Mouse (Mus musculus) kidney, postnatal 25 days (tissue): ENCODE measurements around the gene Cryab.

Experiments used
- DNase-seq, 2 experiments: peaks; one replicate each; pipeline ENCODE4 v3.0.0; 2021; ENCODE audit warnings: mixed read lengths in 2 of 2

The Cryab gene

DNA sequence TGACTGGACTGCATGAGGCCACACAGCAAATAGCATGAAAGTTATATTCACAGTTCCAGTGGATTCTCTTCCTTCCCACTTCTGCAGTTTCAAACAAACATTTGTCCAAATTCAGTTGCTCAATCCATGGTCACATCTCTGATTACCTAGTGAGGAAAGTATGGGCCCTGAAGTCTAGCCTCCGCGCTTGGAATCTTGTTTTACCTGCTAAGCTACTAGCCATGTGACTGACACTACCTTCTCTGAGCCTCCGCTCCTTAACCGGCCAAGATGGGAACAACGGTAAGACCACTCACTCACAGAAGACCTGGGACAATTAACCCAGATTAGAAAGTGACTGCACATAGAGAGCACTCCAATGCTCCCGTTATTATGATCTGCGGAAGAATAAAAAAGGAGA is 5.3 kb upstream of the Cryab start:
- DNase-seq, result peak; percentile 30 to 43

DNA sequence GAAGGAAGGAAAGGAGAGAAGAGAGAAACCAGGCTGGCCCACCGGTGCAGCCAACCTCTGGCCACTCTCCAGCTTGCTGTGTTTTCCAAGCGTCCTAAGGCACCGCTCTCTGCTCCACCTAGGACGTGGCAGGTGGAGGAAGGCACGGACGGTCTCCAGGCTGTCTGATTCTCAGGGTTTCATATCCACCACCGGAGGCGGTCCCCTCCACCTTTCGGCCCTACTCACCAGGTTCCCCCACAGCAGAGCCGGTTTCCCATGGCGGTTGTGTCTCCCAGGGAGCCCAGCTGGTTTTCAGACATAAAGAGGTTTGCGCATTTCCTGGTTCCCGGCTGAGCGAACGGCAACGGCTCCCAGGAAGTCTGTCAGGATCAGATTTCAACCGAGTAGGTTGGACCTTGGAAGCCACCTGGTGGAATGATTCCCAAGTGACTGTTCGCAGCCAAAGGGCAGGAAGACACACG is 4.9 kb upstream of the Cryab start, which contains the start of gene 2310030G06Rik:
Gene 2310030G06Rik, minus strand, starts transcription at position 323 of the 464 bp plus-strand sequence.
- peak; percentile 79 to 89 for DNase-seq

DNA sequence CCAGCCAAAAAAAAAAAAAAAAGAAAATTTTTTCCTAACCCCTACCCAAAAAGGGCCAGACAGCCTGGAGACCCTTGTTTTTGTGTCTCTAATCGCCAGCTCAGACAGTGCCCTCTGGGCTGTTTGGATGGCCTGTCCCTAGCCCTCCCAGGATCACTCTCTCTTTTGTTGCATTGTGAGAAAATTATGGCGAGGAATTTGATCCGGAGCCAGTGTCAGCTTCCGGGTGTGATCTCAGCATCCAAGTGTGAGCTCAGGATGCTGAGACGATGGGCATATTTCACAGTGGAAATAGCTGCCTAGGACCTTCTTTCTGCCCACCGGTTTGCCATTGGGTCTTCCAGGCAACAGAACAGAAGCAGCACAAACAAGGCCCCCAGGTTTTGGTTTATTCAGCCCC is 419 bp upstream of the Cryab start:
- DNase-seq, result no peak

DNA sequence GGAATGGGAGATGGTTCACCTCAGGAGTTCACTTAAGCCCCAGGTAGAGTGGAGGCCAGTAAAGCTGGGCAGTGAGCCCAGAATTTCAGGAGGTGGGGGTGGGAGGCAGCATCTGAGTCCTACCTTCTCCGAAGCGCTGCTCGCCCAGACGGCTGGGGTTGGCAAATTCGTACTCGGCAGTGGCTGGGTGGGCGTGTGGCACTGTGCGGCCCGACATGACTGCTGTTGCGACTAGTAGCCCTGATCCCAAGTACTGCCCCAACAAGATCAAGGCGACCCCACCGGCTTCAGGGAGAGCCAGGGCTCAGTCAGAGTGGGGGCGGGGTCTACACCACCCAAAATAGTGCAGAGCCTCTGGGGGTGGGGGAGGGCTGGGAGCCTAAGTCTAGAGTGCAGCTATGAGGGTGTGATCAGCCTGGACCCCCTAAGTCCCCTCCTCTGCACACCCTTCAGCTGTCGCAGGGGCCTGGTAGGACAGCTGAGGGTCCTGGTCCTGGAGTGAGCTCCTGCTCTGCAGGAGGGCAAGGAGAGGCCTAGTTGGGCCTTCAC is 1.0 kb downstream of the Cryab start, which contains the start of gene Hspb2:
Gene Hspb2, minus strand, starts transcription at position 301 of the 549 bp plus-strand sequence.
- DNase-seq, result peak; percentile 35 to 55

DNA sequence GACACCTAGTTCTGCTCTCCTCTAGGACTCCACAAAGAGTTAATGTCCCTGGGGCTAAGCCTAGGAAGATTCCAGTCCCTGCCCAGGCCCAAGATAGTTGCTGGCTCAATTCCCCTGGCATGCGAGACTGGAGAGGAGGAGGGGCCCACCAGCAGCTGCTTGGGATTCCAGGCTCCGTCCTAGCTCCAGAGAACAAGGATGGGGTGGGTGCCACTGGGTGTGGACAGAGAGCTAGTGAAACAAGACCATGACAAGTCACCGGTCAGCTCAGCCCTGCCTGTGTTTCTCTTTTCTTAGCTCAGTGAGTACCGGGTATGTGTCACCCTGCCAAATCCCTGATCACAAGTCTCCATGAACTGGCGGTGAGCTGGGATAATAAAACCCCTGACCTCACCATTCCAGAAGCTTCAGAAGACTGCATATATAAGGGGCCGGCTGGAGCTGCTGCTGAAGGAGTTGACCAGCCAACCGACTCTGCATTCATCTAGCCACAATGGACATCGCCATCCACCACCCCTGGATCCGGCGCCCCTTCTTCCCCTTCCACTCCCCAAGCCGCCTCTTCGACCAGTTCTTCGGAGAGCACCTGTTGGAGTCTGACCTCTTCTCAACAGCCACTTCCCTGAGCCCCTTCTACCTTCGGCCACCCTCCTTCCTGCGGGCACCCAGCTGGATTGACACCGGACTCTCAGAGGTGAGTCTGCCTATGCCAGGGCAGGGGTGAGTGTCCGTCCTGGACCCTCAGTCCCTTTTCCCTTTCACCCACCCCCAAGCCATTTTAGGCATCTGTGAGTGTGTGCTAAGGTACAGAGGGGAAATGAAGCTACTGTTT is 1.9 kb downstream of the Cryab start:
- DNase-seq, result peak; percentile 82 to 91

DNA sequence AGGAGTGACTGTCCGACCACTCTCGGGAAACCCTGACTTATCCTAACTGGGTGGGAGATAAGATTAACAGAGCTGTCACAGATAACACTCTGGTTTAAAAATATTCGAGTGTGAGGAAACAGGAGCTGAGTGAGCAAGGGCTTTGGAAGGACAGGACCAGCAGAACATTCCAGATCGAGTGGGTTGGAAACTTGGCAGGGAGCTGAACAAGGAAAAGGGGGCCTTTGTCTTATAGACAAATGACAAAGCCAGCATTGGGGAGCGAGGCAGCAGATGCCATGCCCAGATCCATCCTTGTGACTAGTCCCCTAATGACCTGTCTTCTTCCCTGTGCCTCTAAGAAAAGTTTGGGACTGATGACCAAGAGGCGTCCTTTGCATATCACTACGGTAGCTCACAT is 2.8 kb downstream of the Cryab start:
- no peak for DNase-seq

DNA sequence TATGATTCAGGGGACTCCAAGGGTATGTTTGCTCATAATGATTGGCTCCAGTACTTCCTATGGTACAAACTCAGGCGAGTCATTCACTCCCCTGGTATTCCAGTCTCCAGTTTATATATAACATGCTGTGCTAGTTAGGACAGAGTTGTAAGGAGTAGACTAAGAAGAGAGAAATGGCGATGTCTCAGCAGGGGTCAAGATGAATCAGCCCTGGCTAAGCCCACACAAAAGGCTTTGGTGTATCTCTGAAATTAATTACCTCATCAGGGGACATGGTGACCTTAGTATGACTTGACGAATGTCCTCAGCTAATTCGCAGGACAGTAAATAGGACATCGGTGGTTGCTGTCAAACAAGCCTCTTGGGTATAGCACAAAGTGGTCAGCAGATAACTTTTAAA is 5.6 kb downstream of the Cryab start:
- DNase-seq, result no peak

DNA sequence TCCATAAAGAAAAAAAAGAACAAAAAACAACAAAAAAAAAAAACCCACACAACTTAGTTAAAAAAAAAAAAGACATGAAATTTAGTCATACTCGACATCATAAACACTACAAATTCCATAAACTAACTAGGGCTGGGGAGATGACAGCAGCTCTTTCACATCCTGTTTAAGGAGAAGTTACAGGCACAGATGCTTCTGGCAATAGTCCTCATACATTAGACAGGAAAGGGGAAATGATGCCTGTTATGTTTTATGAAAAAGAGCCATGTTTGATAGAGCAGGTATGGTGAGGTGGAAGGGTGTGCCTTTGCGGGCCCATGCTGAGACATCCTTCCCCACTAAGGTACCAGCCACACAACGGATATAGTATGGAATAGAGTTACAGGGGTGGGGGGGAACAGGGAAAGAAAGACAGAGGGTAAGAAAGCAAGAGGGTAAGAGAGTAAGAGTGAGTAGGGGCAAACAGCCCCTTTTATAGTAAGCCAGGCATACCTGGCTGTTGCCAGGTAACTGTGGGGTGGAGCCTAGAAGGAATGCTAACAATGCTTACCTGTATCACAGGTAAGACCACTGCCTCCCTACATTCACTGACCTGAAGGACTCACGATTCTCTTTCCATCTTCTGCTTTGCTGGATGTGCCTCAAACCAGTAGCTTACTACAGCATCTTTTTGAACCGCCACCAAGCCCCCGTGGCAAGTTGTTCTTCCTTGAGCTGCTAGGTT is 10.6 kb downstream of the Cryab start:
- DNase-seq, result no peak

DNA sequence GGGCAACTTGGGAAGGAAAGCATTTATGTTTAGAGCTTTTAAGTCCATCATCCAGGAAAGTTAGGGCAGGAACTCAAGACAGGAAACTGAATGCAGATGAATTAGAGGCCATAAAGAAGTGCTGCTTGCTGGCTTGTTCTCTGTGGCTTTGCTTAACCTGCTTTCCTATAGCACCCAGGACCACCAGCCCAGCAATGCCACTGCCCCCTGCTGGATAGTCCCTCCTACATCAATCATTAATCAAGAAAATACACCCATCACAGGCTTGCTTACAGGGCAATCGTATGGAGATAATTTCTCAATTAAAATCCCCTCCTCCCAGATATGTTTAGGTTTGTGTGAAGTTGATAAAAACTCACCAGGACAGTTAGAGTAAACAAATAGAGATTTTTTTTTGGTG is 12.2 kb downstream of the Cryab start:
- no peak for DNase-seq

DNA sequence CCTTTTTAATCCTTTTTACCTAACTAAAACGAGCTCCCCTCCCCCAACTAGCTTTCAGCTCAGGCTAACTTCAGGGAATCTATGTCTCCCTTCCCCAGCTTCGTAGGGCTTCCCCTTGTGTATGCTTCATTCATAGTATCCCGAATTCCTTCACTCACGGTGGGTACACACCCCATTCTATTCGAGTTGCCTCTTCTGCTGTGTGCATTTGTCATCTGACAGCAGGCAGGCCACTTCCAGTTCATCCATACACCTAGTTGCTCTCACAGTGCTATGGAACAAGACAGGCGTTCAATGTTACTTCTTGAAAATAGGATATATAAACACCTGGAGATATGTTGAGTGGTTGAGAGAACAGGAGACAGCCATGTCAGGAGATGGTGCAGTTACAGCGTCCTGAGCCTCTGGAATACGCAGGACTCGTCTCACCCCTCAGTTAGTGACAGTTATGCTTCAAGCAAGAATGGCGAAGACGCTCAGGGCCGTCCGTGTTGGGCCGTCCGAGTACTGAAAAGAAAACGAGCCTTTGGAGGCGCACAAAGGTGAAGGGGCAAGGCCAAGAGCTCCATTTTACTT is 16.5 kb downstream of the Cryab start:
- no peak for DNase-seq

DNA sequence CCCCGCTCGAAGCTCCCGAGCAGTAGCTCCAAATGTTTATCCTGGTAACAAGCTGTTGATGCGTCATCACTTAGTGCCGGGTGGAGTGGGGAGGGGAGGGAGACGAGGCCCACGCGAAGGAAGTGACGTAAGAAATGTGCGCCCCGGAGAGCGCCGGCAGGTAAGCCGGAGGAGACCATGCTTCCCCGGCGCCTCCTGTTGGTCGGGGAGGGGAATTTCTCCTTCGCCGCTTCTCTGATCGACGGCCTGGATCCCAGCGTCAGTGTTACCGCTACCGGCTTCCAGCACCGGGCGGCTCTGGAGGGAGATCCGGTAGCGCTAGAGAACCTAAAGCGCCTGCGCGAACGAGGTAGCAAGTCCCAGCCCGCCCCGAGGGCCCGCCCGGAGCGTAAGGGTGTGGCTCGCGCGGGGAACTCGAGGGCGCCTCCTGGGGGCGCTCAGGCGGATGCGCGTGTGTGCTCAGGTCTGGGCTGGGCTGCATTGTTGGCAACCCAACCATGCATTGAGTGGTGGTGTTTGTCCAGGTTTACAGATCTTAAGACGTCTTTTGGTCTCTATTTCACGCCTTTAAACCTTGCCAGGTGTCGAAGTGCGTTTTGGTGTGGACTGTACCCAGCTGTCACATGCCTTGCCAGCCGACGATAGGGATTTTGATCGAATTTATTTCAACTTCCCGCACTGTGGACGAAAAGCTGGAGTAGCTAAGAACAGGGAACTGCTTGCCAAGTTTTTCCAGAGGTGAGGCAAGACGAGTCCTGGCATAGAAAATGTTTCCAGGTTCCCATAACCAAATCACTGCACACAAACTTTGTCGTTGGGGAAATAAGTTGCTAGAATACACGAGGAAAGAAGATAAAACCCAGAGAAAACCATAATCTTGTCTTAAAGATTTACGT is 17.2 kb downstream of the Cryab start, which contains the start of gene Fdxacb1:
Gene Fdxacb1, plus strand, starts transcription at position 130 of the 896 bp plus-strand sequence.
- peak; percentile 98 to 99 for DNase-seq

DNA sequence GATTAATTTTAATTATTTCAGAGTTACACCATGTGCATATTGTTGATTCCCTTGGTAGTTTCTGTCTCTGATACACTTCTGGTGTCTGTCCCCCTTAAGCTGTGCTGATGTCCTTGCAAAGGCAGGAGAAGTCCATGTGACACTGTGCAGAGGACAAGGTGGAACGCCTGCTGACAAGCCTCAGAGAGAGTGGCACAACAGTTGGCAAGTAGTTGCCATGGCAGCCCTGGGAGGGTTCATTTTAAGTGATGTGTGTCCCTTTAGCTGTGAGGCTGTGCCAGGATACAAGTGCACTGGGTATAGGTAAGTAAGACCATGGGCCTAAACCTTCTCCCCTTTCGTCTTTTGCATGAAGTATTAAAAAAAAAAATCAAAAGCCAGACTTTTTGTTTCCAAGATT is 18.9 kb downstream of the Cryab start:
- no peak for DNase-seq

DNA sequence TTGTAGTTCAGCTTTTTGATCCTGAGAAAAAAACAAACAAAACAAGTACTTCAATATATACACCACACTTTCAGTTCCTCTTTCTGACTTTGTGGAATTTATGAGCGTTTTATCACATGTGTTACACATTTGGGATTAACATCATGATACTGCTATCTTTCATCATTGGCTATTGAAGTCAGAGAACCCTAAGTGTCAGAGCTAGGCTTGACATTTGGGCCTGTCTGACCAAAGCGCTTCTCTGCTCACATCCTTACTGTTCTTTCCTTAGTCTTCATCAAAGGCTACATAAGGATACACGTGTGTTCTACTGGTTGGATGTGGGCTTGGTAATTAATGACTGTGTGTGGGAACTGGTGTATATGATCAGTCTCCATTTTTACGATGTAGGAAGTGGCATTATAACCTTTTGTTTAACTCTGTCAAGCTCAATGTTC is 22.9 kb downstream of the Cryab start:
- no peak for DNase-seq

DNA sequence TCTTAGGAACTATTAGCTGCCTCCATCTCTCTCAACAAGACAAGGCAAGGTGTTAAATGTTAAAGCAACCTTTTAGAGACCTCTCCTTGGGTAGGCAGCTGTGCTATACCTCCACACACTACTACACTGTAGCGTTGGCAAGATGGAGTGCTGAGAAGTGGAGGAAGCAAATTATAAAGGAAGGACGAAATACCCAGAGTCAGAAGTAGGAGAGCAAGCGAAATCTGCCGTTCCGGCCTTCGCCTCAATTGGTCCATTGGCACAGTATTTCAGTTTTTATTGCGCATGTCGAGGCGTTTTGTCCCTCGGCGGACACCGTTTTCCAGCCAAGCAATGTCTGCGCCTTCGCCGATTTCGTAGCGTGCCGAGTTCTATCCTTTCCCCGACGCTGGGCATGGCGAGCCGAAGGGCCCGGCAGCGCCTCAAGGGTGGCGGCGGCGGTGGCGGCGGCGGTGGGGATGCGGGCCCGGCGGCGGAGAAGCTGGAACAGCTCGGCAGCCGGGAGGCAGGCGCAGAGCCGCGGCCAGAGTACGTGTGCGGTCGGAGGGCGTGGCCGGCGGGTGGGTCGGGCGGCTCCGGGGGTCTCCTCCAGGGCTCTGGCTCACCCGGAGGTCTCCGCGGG is 24.0 kb downstream of the Cryab start, which contains the start of the genes Alg9 and 1110032A03Rik:
Gene Alg9, plus strand, starts transcription at position 29 of the 622 bp plus-strand sequence.
Gene 1110032A03Rik, minus strand, starts transcription at position 530 of the 622 bp plus-strand sequence.
- DNase-seq, result peak; percentile 92

DNA sequence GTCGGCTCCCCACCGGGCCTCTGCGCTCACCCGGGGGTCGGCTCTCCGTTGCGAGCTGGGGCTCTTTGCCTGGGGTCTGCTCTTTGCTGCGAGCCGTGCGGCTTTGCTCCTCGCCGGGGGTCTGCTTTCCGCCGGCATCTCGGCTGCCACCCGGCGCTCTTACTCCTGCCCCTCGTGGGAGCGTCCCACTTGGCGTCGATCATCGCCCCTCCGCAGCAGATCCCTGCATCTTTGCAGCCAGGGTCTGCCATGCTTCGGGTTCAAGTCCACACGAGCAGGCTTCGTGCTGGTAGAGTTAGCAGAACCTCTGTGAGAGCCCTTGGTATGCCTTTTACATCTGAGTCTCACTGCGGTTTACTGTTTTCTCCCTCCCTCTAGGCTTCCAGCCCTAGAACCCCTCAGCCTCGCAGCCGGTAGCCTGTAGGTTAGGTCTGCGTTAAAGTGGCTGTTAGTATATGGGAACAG is 24.6 kb downstream of the Cryab start:
- no peak for DNase-seq

DNA sequence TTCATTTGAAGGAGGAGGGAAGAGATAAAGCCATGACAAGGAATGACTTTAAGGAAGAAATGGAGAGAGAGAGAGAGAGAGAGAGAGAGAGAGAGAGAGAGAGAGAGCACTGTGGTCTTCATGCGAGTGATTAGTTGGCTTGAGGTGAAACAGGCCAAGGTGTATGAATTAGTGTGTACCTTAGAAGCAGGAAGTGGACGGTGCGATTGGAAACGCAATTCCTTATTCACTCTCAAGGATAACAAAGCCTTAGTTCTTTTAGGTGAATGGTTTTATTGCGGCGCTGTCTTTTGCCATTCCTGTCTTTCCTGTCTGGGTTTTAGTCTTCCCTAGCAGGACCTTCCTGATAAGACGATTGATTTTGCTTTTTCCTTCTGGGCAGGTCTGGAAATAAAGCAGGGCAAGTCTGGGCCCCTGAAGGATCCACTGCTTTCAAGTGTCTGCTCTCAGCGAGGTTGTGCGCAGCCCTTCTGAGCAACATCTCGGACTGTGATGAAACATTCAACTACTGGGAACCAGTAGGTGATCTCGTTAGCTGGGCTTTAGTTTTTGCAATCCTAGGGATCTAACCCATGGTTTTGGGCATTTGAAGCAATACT is 25.1 kb downstream of the Cryab start:
- no peak for DNase-seq

DNA sequence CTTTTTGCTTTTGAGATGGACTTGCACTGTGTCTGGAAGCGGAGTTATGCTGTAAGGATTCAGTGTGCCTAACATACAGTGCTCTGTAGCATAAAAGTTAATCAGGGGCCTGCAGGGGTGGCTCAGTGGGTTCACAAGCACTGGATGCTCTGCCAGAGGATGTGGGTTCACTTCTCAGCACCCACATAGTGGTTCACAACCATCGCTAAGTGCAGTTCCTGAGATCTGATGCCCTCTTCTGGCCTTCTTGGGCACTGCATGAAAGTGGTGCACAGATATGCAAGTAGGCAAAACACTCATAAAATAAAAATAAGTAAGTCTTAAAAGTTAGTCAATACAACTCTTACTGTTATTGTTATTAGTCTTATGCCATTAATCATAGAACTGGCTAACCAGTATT is 31.0 kb downstream of the Cryab start:
- peak in 1 of 2 experiments; percentile 58 for DNase-seq

DNA sequence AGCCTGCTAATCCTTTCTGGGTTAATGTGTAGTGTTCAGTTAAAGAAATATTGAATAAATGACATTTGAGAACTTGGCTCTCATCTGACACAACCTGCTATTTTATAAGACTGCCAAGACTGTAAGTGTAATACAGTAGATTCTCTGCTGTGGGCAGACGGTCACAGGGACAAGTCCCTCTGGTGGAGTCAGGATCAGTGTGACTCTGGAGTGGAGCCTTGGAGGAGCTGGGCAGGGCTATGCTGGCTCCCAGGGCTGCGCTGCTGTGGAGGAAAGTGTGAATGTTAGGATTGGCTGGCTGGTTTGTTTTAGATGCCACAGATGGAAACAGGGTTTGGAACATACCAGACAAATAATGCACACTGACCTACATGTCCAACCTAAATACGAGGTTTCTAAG is 44.1 kb downstream of the Cryab start:
- no peak for DNase-seq

DNA sequence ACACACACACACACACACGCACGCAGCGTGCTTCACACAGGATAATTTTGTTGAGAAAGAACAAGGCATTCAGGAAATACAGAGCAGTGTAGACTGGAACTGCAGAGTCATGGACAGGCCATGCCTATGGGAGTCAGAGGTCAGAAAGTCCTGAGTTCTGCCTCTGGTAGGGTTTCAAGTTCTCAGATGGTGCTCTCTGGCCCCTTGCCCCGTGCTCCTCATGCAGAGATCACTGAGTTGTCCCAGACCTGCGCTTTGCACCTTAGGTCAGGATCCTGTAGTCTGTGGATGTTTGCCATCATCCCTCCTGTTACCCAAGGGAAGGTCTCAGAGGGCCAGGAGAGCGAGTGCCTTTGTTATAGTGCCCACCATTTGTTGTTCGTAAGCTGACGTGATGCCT is 45.7 kb downstream of the Cryab start:
- peak in 1 of 2 experiments; percentile 61 for DNase-seq

DNA sequence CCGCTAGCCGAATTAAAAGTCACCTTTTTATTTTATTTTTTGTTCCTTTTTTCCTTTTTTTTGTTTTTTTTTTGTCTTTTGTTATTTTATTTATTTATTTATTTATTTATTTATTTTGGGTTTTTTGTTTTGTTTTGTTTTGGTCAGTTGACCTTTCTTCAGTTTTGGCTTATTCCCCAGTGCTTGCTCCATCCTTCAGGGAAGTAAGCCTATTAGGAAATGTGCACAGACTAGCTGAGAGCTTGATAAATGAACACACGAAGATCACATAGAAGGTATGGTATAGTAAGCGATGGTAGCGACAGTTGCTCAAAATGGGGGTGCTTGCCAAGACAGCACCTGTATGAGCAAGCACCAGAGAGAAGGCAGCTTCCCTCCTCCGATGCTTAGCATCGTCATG is 46.5 kb downstream of the Cryab start:
- DNase-seq, result no peak

DNA sequence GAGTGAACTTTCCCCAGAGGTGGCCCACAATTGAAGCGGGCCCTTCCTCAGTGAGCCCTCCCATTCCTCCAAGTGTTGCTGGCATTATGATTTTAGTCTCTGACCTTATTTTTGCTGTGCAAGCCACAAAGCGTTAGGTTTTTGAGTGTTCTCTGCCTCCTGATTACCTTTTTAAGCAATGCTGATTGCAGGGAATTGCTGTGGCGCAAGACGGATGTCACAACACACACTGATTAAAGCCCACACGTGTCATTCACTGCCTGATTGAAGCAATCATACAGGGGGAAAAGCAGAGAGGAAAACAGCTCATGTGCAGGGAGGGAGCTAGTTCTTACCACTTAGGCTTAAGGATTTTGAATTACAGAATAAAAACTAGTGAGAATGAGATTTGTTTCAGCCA is 47.2 kb downstream of the Cryab start:
- no peak for DNase-seq
